Mouse (Mus musculus) ES-E14 (cell line): ENCODE results near the gene Cyth3.

ENCODE experiments used
- HCFC1 ChIP-seq: IDR thresholded peaks from 2 replicates; pipeline ENCODE4 v1.6.1; 2012; ENCODE audit warnings: low read length, inconsistent platforms, borderline replicate concordance; ENCODE audit not compliant: insufficient read depth
- MAFK ChIP-seq: IDR thresholded peaks from 2 replicates; pipeline ENCODE4 v1.6.1; 2014; ENCODE audit warnings: mild to moderate bottlenecking, low read depth, low read length, inconsistent platforms; ENCODE audit not compliant: insufficient read depth
- ZC3H11A ChIP-seq: IDR thresholded peaks from 2 replicates; pipeline ENCODE4 v1.6.1; 2012; ENCODE audit warnings: low read depth, mild to moderate bottlenecking, inconsistent platforms, low read length, borderline replicate concordance

GRCm38 (mm10) chr5:143749630-143750208 is 127.5 kb downstream of the Cyth3 start:
- TF ChIP-seq ZC3H11A = no peak
- TF ChIP-seq HCFC1 = no peak
- no peak for TF ChIP-seq MAFK
